Mouse (Mus musculus): ENCODE results near the gene Fbxo33. TPM values are rescaled to one million over a fixed set of nuclear protein-coding genes. Genes with fewer than 3 reads are reported as not detected.
A peak's percentile ranks its signal among the peaks of the same experiment; 100 is the strongest.

Gene Fbxo33
- polyA plus RNA-seq, 1 experiment from 2014 or later, result 5.1 TPM

DNA sequence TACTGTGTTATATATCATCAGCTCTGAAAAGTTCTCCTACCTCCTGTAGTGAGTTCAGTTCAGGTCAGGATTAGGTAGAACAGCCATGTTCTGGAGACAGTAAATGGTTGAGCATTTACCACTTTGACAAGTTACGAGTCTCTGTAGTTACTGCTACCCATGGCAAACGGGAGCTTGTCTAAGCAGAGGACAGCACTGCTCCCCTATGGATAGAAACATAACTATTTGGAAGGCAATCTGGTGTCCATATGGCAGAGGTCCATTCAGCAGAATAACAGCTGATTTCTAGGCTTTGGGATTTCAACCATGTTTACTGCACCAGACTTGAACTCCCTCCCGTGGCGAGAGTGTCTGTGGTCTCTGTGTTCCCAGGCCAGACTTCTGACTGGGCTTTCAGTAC, 23.6 kb downstream of the Fbxo33 start:
- Histone ChIP-seq H3K9ac (no peak overlapping the region), H3K4me1 (replicated peaks) (peaks cover 6% of the 10 kb centered on the region; the same call in 1 of the 2 replicates), H3K9me3 (replicated peaks) (no peaks in the 10 kb centered on the region), H3K36me3 (peaks cover 9% of the 10 kb centered on the region), H3K4me3 (no peak overlapping the region), H3K4me2 (no peak overlapping the region), H3K27ac (no peak overlapping the region), H3K27me3 (no peaks in the 10 kb centered on the region)
- 91% methylated on average over 4 of the region's 4 CpGs for WGBS
- ATAC-seq (replicated peaks; ENCODE audit: insufficient number of reproducible peaks, insufficient read depth, low FRiP score, low read depth), result no peak

DNA sequence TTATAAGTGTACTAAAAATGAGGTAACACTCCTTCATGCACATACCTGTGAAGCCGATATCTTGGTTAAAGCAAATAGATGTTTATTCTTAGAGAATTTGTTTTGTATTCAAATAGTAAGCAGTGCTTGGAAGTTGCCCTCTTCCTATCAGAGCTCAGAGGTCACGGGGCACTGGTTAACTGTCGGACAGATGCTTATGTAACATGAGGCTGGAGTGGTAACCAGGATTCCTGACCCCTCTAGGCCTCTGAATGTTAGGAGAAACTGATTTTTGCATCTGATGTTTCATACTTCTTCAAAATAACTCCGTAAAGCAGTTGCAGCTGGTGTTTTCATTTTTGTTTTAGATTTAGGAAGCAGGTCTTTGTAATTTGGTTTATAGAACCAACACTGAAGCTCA, 24.5 kb downstream of the Fbxo33 start:
- Histone ChIP-seq H3K9ac (no peak overlapping the region), H3K27ac (no peak overlapping the region), H3K27me3 (no peaks in the 10 kb centered on the region), H3K9me3 (replicated peaks) (no peaks in the 10 kb centered on the region), H3K36me3 (peaks cover 8% of the 10 kb centered on the region), H3K4me1 (replicated peaks) (peaks cover 6% of the 10 kb centered on the region; the same call in 1 of the 2 replicates), H3K4me2 (no peak overlapping the region), H3K4me3 (no peak overlapping the region)
- no peak for ATAC-seq (replicated peaks; ENCODE audit: insufficient number of reproducible peaks, insufficient read depth, low FRiP score, low read depth)
- 69% methylated on average over 4 of the region's 4 CpGs for WGBS

DNA sequence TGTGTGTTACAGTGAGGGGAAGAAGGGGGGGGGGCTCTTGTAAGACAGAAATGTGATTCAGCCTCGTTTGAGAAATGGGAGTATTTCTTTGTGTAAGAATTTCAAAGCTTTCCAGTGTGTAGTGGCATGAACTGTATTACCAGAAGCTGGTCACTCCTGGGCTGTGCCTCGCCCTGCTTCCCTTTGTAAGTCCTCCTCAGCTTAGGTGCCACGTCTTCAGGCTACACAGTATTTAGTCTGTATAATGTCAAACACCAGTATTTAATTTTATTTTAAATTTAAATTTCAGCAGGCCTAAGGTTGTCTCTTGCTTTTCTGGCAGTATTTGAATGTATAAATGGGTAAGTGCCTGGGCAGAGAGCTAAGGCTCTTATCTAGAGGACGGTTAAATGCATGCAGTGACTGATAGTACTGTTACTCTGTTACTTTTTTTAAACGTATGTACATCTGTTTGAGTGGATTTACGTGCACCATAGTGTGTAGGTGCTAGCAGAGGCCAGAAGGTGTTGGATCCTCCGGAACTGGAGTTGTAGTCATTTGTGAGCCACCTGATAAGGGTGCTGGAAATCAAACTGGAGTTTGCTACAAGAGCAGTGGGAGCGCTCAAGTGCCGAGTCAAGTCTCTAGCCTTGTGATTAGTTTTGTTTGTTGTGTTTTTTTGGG, 25.1 kb downstream of the Fbxo33 start:
- ATAC-seq (replicated peaks; ENCODE audit: insufficient number of reproducible peaks, insufficient read depth, low FRiP score, low read depth), result peak; percentile 62
- Histone ChIP-seq H3K4me1 (replicated peaks) (peaks cover 6% of the 10 kb centered on the region; the same call in 1 of the 2 replicates), H3K4me3 (no peak overlapping the region), H3K27me3 (no peaks in the 10 kb centered on the region), H3K27ac (peak overlapping the region; percentile 29), H3K36me3 (peaks cover 10% of the 10 kb centered on the region), H3K9ac (no peak overlapping the region), H3K9me3 (replicated peaks) (no peaks in the 10 kb centered on the region), H3K4me2 (no peak overlapping the region)
- 42% methylated on average over 9 of the region's 9 CpGs for WGBS

DNA sequence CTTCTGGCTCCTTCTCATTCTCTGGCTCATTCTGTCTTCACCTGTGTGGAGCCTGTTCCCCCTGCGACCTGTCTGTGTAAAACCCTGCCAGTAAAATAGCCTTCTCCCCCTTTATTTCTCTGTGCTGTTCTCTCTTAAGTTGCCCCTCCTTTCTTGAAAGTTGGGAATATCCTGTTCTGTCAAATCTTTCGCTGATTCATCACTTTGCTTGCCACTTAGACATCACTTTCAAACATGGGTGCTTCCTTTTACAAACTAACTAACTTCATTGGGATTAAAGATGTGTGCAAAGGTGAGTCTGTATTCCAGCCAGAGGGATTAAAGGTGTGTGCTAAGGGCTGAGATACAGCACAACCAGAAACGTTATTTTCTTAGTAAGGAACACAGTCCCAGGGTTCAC, 25.9 kb downstream of the Fbxo33 start:
- Histone ChIP-seq H3K4me1 (replicated peaks) (peaks cover 6% of the 10 kb centered on the region; the same call in 1 of the 2 replicates), H3K36me3 (peaks cover 16% of the 10 kb centered on the region), H3K9me3 (replicated peaks) (no peaks in the 10 kb centered on the region), H3K27ac (no peak overlapping the region), H3K27me3 (no peaks in the 10 kb centered on the region), H3K4me2 (no peak overlapping the region), H3K9ac (no peak overlapping the region), H3K4me3 (no peak overlapping the region)
- 77% methylated on average over 3 of the region's 3 CpGs for WGBS
- ATAC-seq (replicated peaks; ENCODE audit: insufficient number of reproducible peaks, insufficient read depth, low FRiP score, low read depth), result no peak

DNA sequence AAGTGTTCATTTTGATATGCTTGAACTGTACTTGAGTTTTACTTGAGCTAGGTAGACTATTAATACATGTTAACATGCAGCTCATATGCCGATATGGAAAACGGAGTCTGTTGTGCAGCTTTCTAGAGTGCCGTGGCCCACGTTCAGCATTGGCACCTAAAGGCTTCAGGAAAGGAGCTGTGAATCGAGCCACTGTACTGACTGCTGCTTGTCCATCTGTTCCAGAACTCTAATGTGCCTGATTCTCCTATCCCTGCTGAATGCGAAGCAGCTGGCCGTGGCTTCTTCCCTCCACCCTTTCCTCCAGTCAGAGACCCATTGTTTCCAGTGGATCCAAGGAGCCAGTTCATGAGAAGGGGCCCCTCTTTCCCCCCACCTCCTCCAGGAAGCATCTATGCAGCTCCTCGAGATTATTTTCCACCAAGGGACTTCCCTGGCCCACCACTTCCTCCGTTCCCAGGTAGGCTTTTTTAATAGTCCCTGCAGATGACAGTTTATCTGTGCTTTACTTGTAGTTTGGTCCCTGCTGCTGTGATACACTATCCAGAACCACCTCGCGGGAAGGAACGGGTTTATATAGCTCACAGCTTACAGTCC, 31.3 kb downstream of the Fbxo33 start:
- no peak for ATAC-seq (replicated peaks; ENCODE audit: insufficient number of reproducible peaks, insufficient read depth, low FRiP score, low read depth)
- Histone ChIP-seq H3K4me3 (no peak overlapping the region), H3K9ac (no peak overlapping the region), H3K27ac (no peak overlapping the region), H3K4me1 (replicated peaks) (no peaks in the 10 kb centered on the region), H3K36me3 (peaks cover 48% of the 10 kb centered on the region), H3K9me3 (replicated peaks) (no peaks in the 10 kb centered on the region), H3K27me3 (no peaks in the 10 kb centered on the region), H3K4me2 (no peak overlapping the region)
- WGBS, result 81% methylated on average over 12 of the region's 12 CpGs

DNA sequence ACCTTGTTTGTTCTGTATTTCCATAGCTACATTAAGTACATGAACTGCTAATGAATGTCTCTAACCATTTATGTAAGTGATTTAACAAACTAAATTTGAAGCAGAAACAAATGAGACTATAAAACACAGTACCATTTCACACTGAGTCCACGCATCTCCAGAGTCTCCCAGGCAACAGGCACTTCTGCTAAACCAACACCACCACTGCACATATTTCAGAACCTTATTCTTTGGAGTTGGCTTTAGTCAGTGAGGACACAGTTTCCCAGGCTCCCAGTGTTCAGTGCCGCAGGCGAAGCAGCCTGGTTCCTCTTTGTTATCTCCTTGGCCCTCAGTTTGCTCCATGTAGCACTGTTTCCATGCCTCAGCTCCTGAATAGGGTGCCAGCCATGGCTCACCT, 41.7 kb downstream of the Fbxo33 start:
- Histone ChIP-seq H3K4me1 (replicated peaks) (no peaks in the 10 kb centered on the region), H3K36me3 (peaks cover 73% of the 10 kb centered on the region), H3K27ac (no peak overlapping the region), H3K9me3 (replicated peaks) (no peaks in the 10 kb centered on the region), H3K4me2 (no peak overlapping the region), H3K4me3 (no peak overlapping the region), H3K9ac (no peak overlapping the region), H3K27me3 (no peaks in the 10 kb centered on the region)
- 89% methylated on average over 3 of the region's 3 CpGs for WGBS
- no peak for ATAC-seq (replicated peaks; ENCODE audit: insufficient number of reproducible peaks, insufficient read depth, low FRiP score, low read depth)

DNA sequence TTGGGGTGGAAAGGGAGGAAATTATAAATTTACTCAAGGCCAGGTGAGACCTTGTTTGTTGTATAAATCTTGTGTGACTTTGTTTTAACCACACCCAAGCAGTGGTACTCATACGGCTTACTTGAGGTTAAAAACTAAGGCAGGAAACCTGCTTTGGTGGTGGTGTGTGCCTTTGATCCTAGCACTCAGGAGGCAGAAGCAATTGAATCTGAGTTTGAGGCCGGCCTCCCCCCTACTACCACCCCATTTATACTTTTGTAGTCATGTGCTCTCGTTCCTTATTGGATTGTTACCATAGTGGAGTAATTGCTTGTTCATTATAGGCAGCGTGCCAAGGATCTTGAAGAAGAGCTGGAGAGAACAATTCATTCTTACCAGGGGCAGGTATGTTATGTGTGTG, 49.6 kb downstream of the Fbxo33 start:
- Histone ChIP-seq H3K36me3 (peaks cover 52% of the 10 kb centered on the region), H3K4me2 (no peak overlapping the region), H3K27ac (no peak overlapping the region), H3K27me3 (no peaks in the 10 kb centered on the region), H3K4me3 (no peak overlapping the region), H3K9ac (no peak overlapping the region), H3K4me1 (replicated peaks) (no peaks in the 10 kb centered on the region), H3K9me3 (replicated peaks) (no peaks in the 10 kb centered on the region)
- ATAC-seq (replicated peaks; ENCODE audit: insufficient number of reproducible peaks, insufficient read depth, low FRiP score, low read depth), result no peak
- WGBS, result 83% methylated on average over 4 of the region's 4 CpGs

DNA sequence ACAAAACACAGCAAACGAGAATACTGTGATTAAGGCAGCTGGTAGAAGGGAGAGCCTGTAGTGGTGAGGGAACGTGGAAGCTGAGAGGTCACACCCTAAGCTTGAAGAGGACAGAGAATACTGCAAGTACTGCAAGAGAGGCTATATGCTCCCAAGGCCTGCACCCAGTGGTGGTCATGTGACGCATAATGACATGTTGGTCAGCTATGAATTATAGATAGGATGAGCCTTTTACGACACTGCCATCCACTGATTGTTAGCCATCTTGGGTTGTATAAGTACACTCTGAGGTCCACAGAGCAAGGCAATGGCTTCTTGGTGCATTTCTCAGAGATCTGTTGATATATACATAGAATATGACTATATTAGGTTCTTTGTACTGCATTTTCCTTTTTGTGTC, 53.0 kb downstream of the Fbxo33 start:
- H3K9ac ChIP-seq, result no peak overlapping the region
- no peak overlapping the region for H3K27ac ChIP-seq
- H3K27me3 ChIP-seq, result no peaks in the 10 kb centered on the region
- 95% methylated on average over 4 of the region's 4 CpGs for WGBS
- no peaks in the 10 kb centered on the region for H3K4me1 ChIP-seq (replicated peaks)
- peaks cover 64% of the 10 kb centered on the region for H3K36me3 ChIP-seq
- ATAC-seq (replicated peaks; ENCODE audit: insufficient number of reproducible peaks, insufficient read depth, low FRiP score, low read depth), result no peak
- H3K9me3 ChIP-seq (replicated peaks), result no peaks in the 10 kb centered on the region
- no peak overlapping the region for H3K4me2 ChIP-seq
- no peak overlapping the region for H3K4me3 ChIP-seq

DNA sequence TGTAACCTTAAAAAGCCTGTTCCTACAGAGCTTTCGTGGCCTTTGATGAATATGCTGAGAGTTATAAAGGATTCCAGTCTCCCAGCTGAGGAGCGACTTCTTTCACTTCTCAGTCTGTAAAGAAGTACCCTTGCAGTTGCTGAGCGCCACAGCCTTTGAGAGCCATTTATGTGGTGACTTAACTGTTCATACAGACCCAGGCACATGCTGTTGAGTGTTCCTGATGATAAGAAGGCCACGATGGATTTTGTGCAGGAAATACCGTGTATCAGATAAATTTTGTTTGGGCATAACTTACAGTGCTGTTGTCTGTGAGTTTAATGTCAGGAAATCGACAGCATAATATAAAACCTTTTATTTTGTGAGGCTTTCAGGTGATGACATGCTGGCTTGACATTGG, 55.0 kb downstream of the Fbxo33 start:
- Histone ChIP-seq H3K27me3 (no peaks in the 10 kb centered on the region), H3K9me3 (replicated peaks) (no peaks in the 10 kb centered on the region), H3K4me2 (no peak overlapping the region), H3K9ac (no peak overlapping the region), H3K4me1 (replicated peaks) (no peaks in the 10 kb centered on the region), H3K4me3 (no peak overlapping the region), H3K36me3 (peaks cover 64% of the 10 kb centered on the region), H3K27ac (no peak overlapping the region)
- no peak for ATAC-seq (replicated peaks; ENCODE audit: insufficient number of reproducible peaks, insufficient read depth, low FRiP score, low read depth)
- WGBS, result 67% methylated on average over 6 of the region's 6 CpGs

DNA sequence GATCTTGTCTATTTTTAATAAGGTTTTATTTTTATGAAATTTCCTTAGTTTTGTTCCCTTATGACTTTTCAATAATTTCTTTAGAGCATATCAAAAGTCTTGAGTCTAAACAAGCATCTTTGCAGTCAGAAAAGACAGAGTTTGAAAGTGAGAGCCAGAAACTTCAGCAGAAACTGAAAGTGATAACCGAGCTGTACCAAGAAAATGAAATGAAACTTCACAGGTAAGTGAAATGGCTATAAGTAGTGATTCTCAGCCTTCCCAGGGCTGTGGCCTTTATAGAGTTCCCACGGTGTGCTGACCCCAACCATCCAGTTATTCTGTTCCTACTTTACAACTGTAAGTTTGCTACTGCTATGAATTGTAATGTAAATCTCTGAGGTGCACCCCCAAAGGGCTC, 56.7 kb downstream of the Fbxo33 start:
- no peaks in the 10 kb centered on the region for H3K27me3 ChIP-seq
- no peak for ATAC-seq (replicated peaks; ENCODE audit: insufficient number of reproducible peaks, insufficient read depth, low FRiP score, low read depth)
- H3K9ac ChIP-seq, result no peak overlapping the region
- no peak overlapping the region for H3K4me3 ChIP-seq
- no peaks in the 10 kb centered on the region for H3K9me3 ChIP-seq (replicated peaks)
- H3K4me1 ChIP-seq (replicated peaks), result no peaks in the 10 kb centered on the region
- peaks cover 66% of the 10 kb centered on the region for H3K36me3 ChIP-seq
- no peak overlapping the region for H3K27ac ChIP-seq
- H3K4me2 ChIP-seq, result no peak overlapping the region
- WGBS, result 92% methylated on average over 2 of the region's 2 CpGs

DNA sequence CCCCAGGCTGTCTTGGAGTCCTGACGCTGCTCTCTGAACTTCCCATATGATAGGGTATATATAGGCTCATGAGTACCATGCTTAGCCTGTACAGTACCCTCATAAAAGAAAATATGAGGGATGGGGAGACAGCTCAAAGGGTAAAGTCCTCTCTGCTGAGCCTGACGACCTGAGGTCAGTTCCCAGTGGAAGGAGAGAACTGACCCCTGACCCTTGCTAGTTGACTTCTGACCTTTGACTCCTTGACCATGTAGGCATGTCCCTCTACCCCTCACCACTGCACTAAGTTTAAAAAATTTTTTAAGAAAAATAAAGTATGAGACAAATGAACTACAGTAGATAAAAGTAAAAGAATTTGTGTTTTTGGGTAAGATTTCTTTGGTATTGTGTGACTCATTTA, 58.4 kb downstream of the Fbxo33 start:
- H3K4me2 ChIP-seq, result no peak overlapping the region
- no peak overlapping the region for H3K9ac ChIP-seq
- no peaks in the 10 kb centered on the region for H3K27me3 ChIP-seq
- ATAC-seq (replicated peaks; ENCODE audit: insufficient number of reproducible peaks, insufficient read depth, low FRiP score, low read depth), result no peak
- no peak overlapping the region for H3K27ac ChIP-seq
- H3K4me3 ChIP-seq, result no peak overlapping the region
- H3K36me3 ChIP-seq, result peaks cover 75% of the 10 kb centered on the region
- H3K9me3 ChIP-seq (replicated peaks), result no peaks in the 10 kb centered on the region
- H3K4me1 ChIP-seq (replicated peaks), result no peaks in the 10 kb centered on the region
- WGBS, result 66% methylated on average over 2 of the region's 2 CpGs

Data from heart, embryonic 15.5 days (tissue).